Mouse (Mus musculus): Measurements from ENCODE around the gene Cacna1e. TPM values are rescaled to one million over a fixed set of nuclear protein-coding genes. Genes with fewer than 3 reads are reported as not detected.

The Cacna1e gene
- polyA plus RNA-seq, 1 experiment from 2014 or later = 0.20 TPM

DNA sequence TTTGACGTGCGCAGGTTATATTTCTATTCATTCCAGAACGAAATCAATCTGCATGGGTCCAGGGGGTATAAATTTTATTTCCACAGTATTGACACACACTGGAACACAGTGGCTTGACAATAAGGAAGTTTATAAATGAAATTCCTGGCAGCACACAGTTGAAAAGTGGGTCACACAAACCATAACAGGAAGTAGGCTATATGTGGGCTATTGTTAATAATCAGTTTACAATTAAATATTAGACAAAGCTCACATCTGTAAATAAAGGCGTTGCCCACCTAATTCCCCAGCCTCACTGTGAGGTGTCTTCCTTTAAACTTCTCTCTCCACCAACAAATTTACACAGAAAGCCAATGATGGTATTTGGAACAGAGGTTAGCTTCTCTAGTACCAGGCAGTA is 305.6 kb downstream of the Cacna1e start:
- 68% methylated on average over 4 of the region's 4 CpGs for WGBS (ENCODE audit: insufficient replicate concordance)
- Histone ChIP-seq H3K9me3 (ENCODE audit: low read length) (no peaks in the 10 kb centered on the region), H3K4me3 (ENCODE audit: low read depth, low read length) (no peak overlapping the region), H3K27ac (ENCODE audit: low read depth) (no peak overlapping the region), H3K9ac (replicated peaks) (no peak overlapping the region), H3K36me3 (replicated peaks; ENCODE audit: insufficient read depth, low read length) (no peaks in the 10 kb centered on the region), H3K4me1 (ENCODE audit: insufficient read depth) (no peaks in the 10 kb centered on the region), H3K27me3 (ENCODE audit: insufficient read depth, low read length) (no peaks in the 10 kb centered on the region), H3K4me2 (ENCODE audit: low read depth, low read length) (no peak overlapping the region)
- TF ChIP-seq CTCF (IDR thresholded peaks at IDR 0.05; ENCODE audit: low read depth) (no peak), EP300 (IDR thresholded peaks at IDR 0.05; ENCODE audit: low read depth) (no peak)
- ATAC-seq = no peak
- no peak for DNase-seq

DNA sequence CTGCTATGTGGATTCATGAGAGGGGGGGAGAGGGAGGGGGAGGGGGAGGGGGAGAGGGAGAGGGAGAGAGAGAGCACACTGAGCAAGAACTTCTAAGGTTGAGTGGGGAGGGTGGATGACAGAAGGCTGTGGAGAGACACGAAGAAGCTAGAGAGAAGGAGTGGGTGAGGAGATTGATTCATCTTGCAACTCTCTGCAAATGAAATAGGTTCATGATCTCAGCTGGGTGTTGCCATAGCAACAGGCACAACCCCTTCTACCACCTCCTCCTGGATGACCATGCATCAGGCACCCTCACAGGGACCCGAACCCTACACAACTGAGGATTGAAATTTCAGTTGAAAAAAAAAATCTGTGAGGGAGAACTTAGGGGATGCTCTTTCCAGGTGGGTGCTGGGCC is 307.9 kb downstream of the Cacna1e start:
- no peak for DNase-seq

DNA sequence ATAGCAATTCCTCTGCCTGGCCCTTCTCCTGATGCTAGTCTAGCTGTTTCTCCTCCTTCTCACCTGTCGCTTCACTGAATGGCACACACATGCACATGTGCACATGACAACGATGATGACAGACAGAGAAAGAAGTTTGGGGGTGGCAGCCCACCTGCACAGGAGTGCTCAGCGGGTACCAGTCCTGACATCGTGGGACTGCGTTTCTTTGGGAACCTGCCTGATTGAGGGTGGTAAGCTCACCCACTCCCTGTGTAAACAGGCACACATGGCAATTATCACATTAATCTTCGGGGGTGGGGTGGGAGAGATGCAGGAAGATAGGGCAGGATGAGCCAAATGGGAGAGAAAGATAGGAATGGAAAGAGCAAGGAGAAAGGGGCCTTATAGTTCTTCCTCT is 318.3 kb downstream of the Cacna1e start:
- Histone ChIP-seq H3K27me3 (ENCODE audit: insufficient read depth, low read length) (no peaks in the 10 kb centered on the region), H3K36me3 (replicated peaks; ENCODE audit: insufficient read depth, low read length) (no peaks in the 10 kb centered on the region), H3K9ac (replicated peaks) (no peak overlapping the region), H3K4me2 (ENCODE audit: low read depth, low read length) (no peak overlapping the region), H3K4me3 (ENCODE audit: low read depth, low read length) (no peak overlapping the region), H3K9me3 (ENCODE audit: low read length) (no peaks in the 10 kb centered on the region), H3K27ac (ENCODE audit: low read depth) (no peak overlapping the region), H3K4me1 (ENCODE audit: insufficient read depth) (no peaks in the 10 kb centered on the region)
- ATAC-seq (no peak), DNase-seq (no peak)
- no peak for TF ChIP-seq EP300 (IDR thresholded peaks at IDR 0.05; ENCODE audit: low read depth)
- no peak for TF ChIP-seq CTCF (IDR thresholded peaks at IDR 0.05; ENCODE audit: low read depth)
- WGBS (ENCODE audit: insufficient replicate concordance) = 68% methylated on average over 6 of the region's 6 CpGs

More for the DNA sequence above, 307.9 kb downstream of the Cacna1e start:
- 66% methylated on average over 2 of the region's 2 CpGs for WGBS (ENCODE audit: insufficient replicate concordance)
- no peak overlapping the region for H3K4me3 ChIP-seq (ENCODE audit: low read depth, low read length)
- no peaks in the 10 kb centered on the region for H3K36me3 ChIP-seq (replicated peaks; ENCODE audit: insufficient read depth, low read length)
- no peaks in the 10 kb centered on the region for H3K4me1 ChIP-seq (ENCODE audit: insufficient read depth)
- H3K4me2 ChIP-seq (ENCODE audit: low read depth, low read length) = no peak overlapping the region
- no peak for ATAC-seq
- TF ChIP-seq EP300 (IDR thresholded peaks at IDR 0.05; ENCODE audit: low read depth) (no peak), CTCF (IDR thresholded peaks at IDR 0.05; ENCODE audit: low read depth) (no peak)
- H3K9ac ChIP-seq (replicated peaks) = no peak overlapping the region
- H3K9me3 ChIP-seq (ENCODE audit: low read length) = no peaks in the 10 kb centered on the region
- no peaks in the 10 kb centered on the region for H3K27me3 ChIP-seq (ENCODE audit: insufficient read depth, low read length)
- H3K27ac ChIP-seq (ENCODE audit: low read depth) = no peak overlapping the region

DNA sequence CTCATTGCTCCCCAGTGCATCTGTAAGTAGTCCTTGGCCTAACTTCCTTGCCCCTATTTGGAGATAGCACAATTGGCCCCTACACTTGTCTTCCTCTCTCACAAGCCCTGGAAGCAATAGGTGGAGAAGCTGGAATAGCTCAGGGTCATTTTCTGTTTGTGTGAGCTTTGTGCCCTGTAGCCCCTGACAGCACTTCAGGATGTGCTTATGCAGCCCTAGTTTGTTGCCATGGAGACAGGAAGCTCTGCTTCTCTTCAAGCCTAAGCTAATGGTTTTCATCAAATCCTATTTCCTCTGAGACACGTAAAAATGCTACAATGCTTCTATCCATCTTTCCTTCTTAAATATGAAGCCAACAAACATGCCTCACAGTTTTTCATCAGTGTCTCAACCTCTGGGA is 328.5 kb downstream of the Cacna1e start:
- no peak for DNase-seq
- Histone ChIP-seq H3K36me3 (replicated peaks; ENCODE audit: insufficient read depth, low read length) (no peaks in the 10 kb centered on the region), H3K9me3 (ENCODE audit: low read length) (no peaks in the 10 kb centered on the region), H3K4me2 (ENCODE audit: low read depth, low read length) (no peak overlapping the region), H3K27me3 (ENCODE audit: insufficient read depth, low read length) (no peaks in the 10 kb centered on the region), H3K4me3 (ENCODE audit: low read depth, low read length) (no peak overlapping the region), H3K9ac (replicated peaks) (no peak overlapping the region), H3K27ac (ENCODE audit: low read depth) (no peak overlapping the region), H3K4me1 (ENCODE audit: insufficient read depth) (no peaks in the 10 kb centered on the region)
- no peak for TF ChIP-seq CTCF (IDR thresholded peaks at IDR 0.05; ENCODE audit: low read depth)
- no peak for TF ChIP-seq EP300 (IDR thresholded peaks at IDR 0.05; ENCODE audit: low read depth)
- 28% methylated on average over 1 of the region's 1 CpGs for WGBS (ENCODE audit: insufficient replicate concordance)
- no peak for ATAC-seq

DNA sequence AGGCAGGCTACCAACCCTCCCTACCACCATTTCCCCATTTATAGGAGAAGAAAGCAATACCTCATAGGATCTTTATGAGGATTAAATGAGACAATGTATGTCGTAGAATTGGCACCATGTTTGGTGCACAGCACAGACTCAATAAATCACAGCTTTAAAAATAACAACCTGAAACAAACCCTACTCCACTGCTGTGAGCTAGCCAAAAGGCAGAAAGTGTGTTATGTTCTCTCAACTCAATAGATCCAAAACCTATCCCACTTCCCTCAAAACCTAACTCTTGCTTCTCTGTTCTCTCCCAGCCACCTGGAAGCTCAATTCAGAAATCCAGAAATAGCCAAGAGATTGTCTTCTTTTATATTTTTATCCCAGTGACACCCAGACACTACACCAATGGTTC is 331.2 kb downstream of the Cacna1e start:
- H3K4me1 ChIP-seq (ENCODE audit: insufficient read depth) = no peaks in the 10 kb centered on the region
- DNase-seq (no peak), ATAC-seq (no peak)
- H3K4me3 ChIP-seq (ENCODE audit: low read depth, low read length) = no peak overlapping the region
- H3K27ac ChIP-seq (ENCODE audit: low read depth) = no peak overlapping the region
- TF ChIP-seq EP300 (IDR thresholded peaks at IDR 0.05; ENCODE audit: low read depth) = no peak
- TF ChIP-seq CTCF (IDR thresholded peaks at IDR 0.05; ENCODE audit: low read depth) = no peak
- no peaks in the 10 kb centered on the region for H3K27me3 ChIP-seq (ENCODE audit: insufficient read depth, low read length)
- no peaks in the 10 kb centered on the region for H3K9me3 ChIP-seq (ENCODE audit: low read length)
- no peak overlapping the region for H3K4me2 ChIP-seq (ENCODE audit: low read depth, low read length)
- no peaks in the 10 kb centered on the region for H3K36me3 ChIP-seq (replicated peaks; ENCODE audit: insufficient read depth, low read length)
- H3K9ac ChIP-seq (replicated peaks) = no peak overlapping the region
- WGBS (ENCODE audit: insufficient replicate concordance) = 53% methylated on average over 1 of the region's 1 CpGs

DNA sequence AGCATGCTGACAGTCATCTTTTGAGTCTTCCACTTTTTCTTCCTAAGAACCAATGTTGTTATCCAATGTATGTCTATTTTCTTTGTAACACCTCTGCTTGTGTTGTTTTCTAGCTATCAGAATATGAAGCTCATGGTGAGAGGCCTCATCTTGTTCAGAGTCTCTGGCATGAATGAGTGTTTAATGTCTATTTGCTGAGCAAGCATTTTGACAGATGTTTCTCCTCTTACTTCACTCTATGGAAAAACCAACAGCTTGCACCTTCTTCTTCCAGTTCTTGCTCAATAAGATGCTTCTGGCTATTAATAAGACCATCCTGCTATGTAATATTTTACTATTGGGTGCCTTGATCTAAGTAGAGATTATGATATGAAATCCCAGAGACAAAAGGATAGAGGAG is 346.9 kb downstream of the Cacna1e start:
- Histone ChIP-seq H3K9ac (replicated peaks) (no peak overlapping the region), H3K4me2 (ENCODE audit: low read depth, low read length) (no peak overlapping the region), H3K27ac (ENCODE audit: low read depth) (no peak overlapping the region), H3K4me1 (ENCODE audit: insufficient read depth) (no peaks in the 10 kb centered on the region), H3K36me3 (replicated peaks; ENCODE audit: insufficient read depth, low read length) (no peaks in the 10 kb centered on the region), H3K9me3 (ENCODE audit: low read length) (no peaks in the 10 kb centered on the region), H3K4me3 (ENCODE audit: low read depth, low read length) (no peak overlapping the region), H3K27me3 (ENCODE audit: insufficient read depth, low read length) (no peaks in the 10 kb centered on the region)
- ATAC-seq (no peak), DNase-seq (no peak)
- TF ChIP-seq EP300 (IDR thresholded peaks at IDR 0.05; ENCODE audit: low read depth) (no peak), CTCF (IDR thresholded peaks at IDR 0.05; ENCODE audit: low read depth) (no peak)

DNA sequence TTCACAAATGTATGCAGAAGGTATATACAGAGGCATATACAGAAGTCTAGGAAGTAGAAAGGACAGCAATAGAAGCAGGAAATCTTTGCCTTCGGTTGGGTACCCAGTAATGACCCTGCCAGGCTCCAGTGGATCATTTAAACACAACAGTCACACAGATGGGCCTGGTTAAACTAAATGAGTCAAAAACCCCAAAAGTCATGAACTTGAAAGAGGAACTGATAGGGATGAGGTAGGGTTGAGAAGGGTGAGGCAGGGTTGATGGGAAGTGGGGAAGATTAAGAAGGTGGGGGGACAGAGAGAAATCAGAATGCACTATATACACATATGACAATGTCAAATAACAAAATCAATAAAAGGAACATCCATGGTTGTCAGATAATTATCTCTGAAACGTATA is 347.5 kb downstream of the Cacna1e start:
- H3K27ac ChIP-seq (ENCODE audit: low read depth) = no peak overlapping the region
- WGBS (ENCODE audit: insufficient replicate concordance) = 59% methylated on average over 2 of the region's 2 CpGs
- no peaks in the 10 kb centered on the region for H3K9me3 ChIP-seq (ENCODE audit: low read length)
- DNase-seq = no peak
- H3K36me3 ChIP-seq (replicated peaks; ENCODE audit: insufficient read depth, low read length) = no peaks in the 10 kb centered on the region
- no peak overlapping the region for H3K4me3 ChIP-seq (ENCODE audit: low read depth, low read length)
- H3K27me3 ChIP-seq (ENCODE audit: insufficient read depth, low read length) = no peaks in the 10 kb centered on the region
- no peak for TF ChIP-seq CTCF (IDR thresholded peaks at IDR 0.05; ENCODE audit: low read depth)
- no peak for TF ChIP-seq EP300 (IDR thresholded peaks at IDR 0.05; ENCODE audit: low read depth)
- no peaks in the 10 kb centered on the region for H3K4me1 ChIP-seq (ENCODE audit: insufficient read depth)
- no peak overlapping the region for H3K4me2 ChIP-seq (ENCODE audit: low read depth, low read length)
- no peak overlapping the region for H3K9ac ChIP-seq (replicated peaks)
- ATAC-seq = no peak
